Comparison of ENCODE assay signal across 9 mouse cellular contexts in genomic region chr7:111692641-111693261, GRCm38 (mm10).
DNase-seq lines count a peak whose midpoint lies in the region; ATAC-seq and TF ChIP-seq lines count a peak whose summit lies in the region.
"Had no signal": no experiment of that assay in that cellular context is flagged by ENCODE, and none has a peak within 500 bp of the region (broad histone marks: within the 10 kb centered on the region; RNA-seq: fewer than 3 reads in every experiment).

No protein-coding gene starts in this region.

- TF ChIP-seq CTCF in intestine, postnatal 0 days (IDR thresholded peaks at IDR 0.05; ENCODE audit: low read depth), result no peak
- no peak for TF ChIP-seq CTCF in stomach, postnatal 0 days (IDR thresholded peaks at IDR 0.05; ENCODE audit: low read depth)

- H3K9me3 ChIP-seq in neural tube, embryonic 12.5 days, result no peaks in the 10 kb centered on the region
- H3K9me3 ChIP-seq in hindbrain, embryonic 16.5 days (ENCODE audit: control insufficient read depth, low read length), result no peaks in the 10 kb centered on the region
- H3K9me3 ChIP-seq in intestine, postnatal 0 days (ENCODE audit: control insufficient read depth), result no peaks in the 10 kb centered on the region
- H3K9me3 ChIP-seq in stomach, postnatal 0 days (ENCODE audit: control insufficient read depth, low read length), result no peaks in the 10 kb centered on the region
- H3K9me3 ChIP-seq: limb, embryonic 12.5 days had no signal

- WGBS in neural tube, embryonic 12.5 days, result 76% methylated on average over 9 of the region's 9 CpGs
- 51% methylated on average over 9 of the region's 9 CpGs for WGBS in hindbrain, embryonic 16.5 days
- WGBS in intestine, postnatal 0 days, result 79% methylated on average over 9 of the region's 9 CpGs
- WGBS in stomach, postnatal 0 days, result 60% methylated on average over 9 of the region's 9 CpGs

- 0 out of 2 replicates have a peak, but pooled peaks have one; percentile 9 for ATAC-seq in neural tube, embryonic 12.5 days (ENCODE audit: low FRiP score, low read depth)
- peak; percentile 76 for ATAC-seq in hindbrain, embryonic 16.5 days
- ATAC-seq in intestine, postnatal 0 days, result no peak
- ATAC-seq in stomach, postnatal 0 days (ENCODE audit: low FRiP score, low TSS enrichment), result no peak

- no peaks in the 10 kb centered on the region for H3K27me3 ChIP-seq in neural tube, embryonic 12.5 days (replicated peaks)
- H3K27me3 ChIP-seq in hindbrain, embryonic 16.5 days (replicated peaks; ENCODE audit: control insufficient read depth, insufficient read depth, low read length), result no peaks in the 10 kb centered on the region
- H3K27me3 ChIP-seq in intestine, postnatal 0 days (replicated peaks; ENCODE audit: control insufficient read depth, insufficient read depth, low read length), result no peaks in the 10 kb centered on the region
- no peaks in the 10 kb centered on the region for H3K27me3 ChIP-seq in stomach, postnatal 0 days (ENCODE audit: control insufficient read depth, insufficient read depth, low read length)

- no peak overlapping the region for H3K9ac ChIP-seq in neural tube, embryonic 12.5 days
- H3K9ac ChIP-seq in hindbrain, embryonic 16.5 days (ENCODE audit: low read depth, low read length), result no peak overlapping the region
- H3K9ac ChIP-seq in intestine, postnatal 0 days (ENCODE audit: low read depth, low read length), result no peak overlapping the region
- H3K9ac ChIP-seq in stomach, postnatal 0 days (ENCODE audit: low read length), result no peak overlapping the region
- H3K9ac ChIP-seq: limb, embryonic 12.5 days had no signal

- no peak overlapping the region for H3K4me2 ChIP-seq in neural tube, embryonic 12.5 days (replicated peaks)
- H3K4me2 ChIP-seq in hindbrain, embryonic 16.5 days (ENCODE audit: low read length), result no peak overlapping the region
- no peak overlapping the region for H3K4me2 ChIP-seq in intestine, postnatal 0 days (replicated peaks; ENCODE audit: low read depth)
- no peak overlapping the region for H3K4me2 ChIP-seq in stomach, postnatal 0 days (replicated peaks; ENCODE audit: low read depth)
- H3K4me2 ChIP-seq: limb, embryonic 12.5 days had no signal

- DNase-seq in neural tube, embryonic 10.5 days (ENCODE audit: extremely low spot score, low spot score), result no peak
- peak; percentile 18 for DNase-seq in gastrocnemius, postnatal 14 days
- DNase-seq in lung, postnatal 25 days (ENCODE audit: low spot score), result peak; percentile 64
- peak; percentile 77 for DNase-seq in right cerebral cortex, postnatal 10 days (ENCODE audit: low spot score in 2 of 2)
- no peak for DNase-seq in stomach, postnatal 0 days (ENCODE audit: low spot score)

- H3K4me1 ChIP-seq in neural tube, embryonic 12.5 days, result no peaks in the 10 kb centered on the region
- peaks cover 8% of the 10 kb centered on the region; the same call in 1 of the 2 replicates for H3K4me1 ChIP-seq in hindbrain, embryonic 16.5 days (ENCODE audit: control insufficient read depth, insufficient read depth, low read depth, low read length)
- H3K4me1 ChIP-seq in intestine, postnatal 0 days (replicated peaks; ENCODE audit: control insufficient read depth, insufficient read depth, low read length), result no peaks in the 10 kb centered on the region
- H3K4me1 ChIP-seq in stomach, postnatal 0 days (replicated peaks; ENCODE audit: control insufficient read depth, insufficient read depth), result no peaks in the 10 kb centered on the region

- no peak overlapping the region for H3K4me3 ChIP-seq in neural tube, embryonic 12.5 days
- H3K4me3 ChIP-seq in hindbrain, embryonic 16.5 days (ENCODE audit: low read length), result no peak overlapping the region
- no peak overlapping the region for H3K4me3 ChIP-seq in intestine, postnatal 0 days (ENCODE audit: low read depth, low read length)
- no peak overlapping the region for H3K4me3 ChIP-seq in stomach, postnatal 0 days (ENCODE audit: low read depth, low read length)
- H3K4me3 ChIP-seq: limb, embryonic 12.5 days had no signal

- TF ChIP-seq EP300 in stomach, postnatal 0 days (optimal IDR thresholded peaks at IDR 0.05), result no peak

- no peaks in the 10 kb centered on the region for H3K36me3 ChIP-seq in neural tube, embryonic 12.5 days
- H3K36me3 ChIP-seq in hindbrain, embryonic 16.5 days (ENCODE audit: control insufficient read depth, insufficient read depth, low read length), result no peaks in the 10 kb centered on the region
- no peaks in the 10 kb centered on the region for H3K36me3 ChIP-seq in intestine, postnatal 0 days (ENCODE audit: control insufficient read depth, insufficient read depth)
- no peaks in the 10 kb centered on the region for H3K36me3 ChIP-seq in stomach, postnatal 0 days (ENCODE audit: control insufficient read depth, insufficient read depth, low read length)
- H3K36me3 ChIP-seq: limb, embryonic 12.5 days had no signal

- intact Hi-C loops in gastrocnemius, postnatal 14 days (cut with DNase I; ENCODE audit: low total_unique reads), result no loop called here

- H3K27ac ChIP-seq in neural tube, embryonic 12.5 days, result no peak overlapping the region
- H3K27ac ChIP-seq in hindbrain, embryonic 16.5 days (ENCODE audit: low read depth, low read length), result no peak overlapping the region
- no peak overlapping the region for H3K27ac ChIP-seq in intestine, postnatal 0 days (ENCODE audit: low read depth, low read length)
- no peak overlapping the region for H3K27ac ChIP-seq in stomach, postnatal 0 days (replicated peaks)
- H3K27ac ChIP-seq: limb, embryonic 12.5 days had no signal

Comparison
In these comparisons a context has a peak if more than half of its experiments do, and no peak if none do; other contexts are left out.
1. ATAC-seq: peak in neural tube, embryonic 12.5 days (single experiment) and hindbrain, embryonic 16.5 days (single experiment); none in intestine, postnatal 0 days (single experiment) and stomach, postnatal 0 days (single experiment).
2. DNase-seq: peak in gastrocnemius, postnatal 14 days (single experiment), lung, postnatal 25 days (single experiment) and right cerebral cortex, postnatal 10 days (2 of 2); none in neural tube, embryonic 10.5 days (single experiment) and stomach, postnatal 0 days (single experiment).